Comparison of ENCODE assay signal across 16 mouse cellular contexts in the genomic region with DNA sequence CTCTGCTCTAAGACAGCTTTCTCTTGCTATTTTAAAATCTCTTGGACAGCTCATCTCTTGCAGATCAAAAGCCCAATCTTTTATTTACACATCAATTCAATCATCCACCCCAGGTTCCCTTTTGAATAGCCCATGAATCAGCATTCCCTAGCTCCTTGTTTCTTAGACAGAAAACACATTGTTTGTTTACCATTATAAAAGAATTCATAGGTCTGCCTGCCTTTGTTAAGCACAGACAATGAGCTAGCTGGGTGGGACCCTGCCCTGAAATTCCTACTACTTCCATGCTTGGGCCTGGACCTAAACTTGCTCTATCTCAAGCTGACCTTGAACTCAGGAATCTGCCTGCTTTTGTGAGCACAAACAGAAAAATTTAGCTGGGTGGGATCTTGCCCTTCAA.
DNase-seq lines count a peak whose midpoint lies in the region.
"Had no signal": no experiment of that assay in that cellular context is flagged by ENCODE, and none has a peak within 500 bp of the region (broad histone marks: within the 10 kb centered on the region; RNA-seq: fewer than 3 reads in every experiment).

No protein-coding gene starts in this region.

- DNase-seq in ES-CJ7 (ENCODE audit: low read depth, low spot score) (peak; percentile 96), R1 (ENCODE audit: low read depth, low spot score) (peak; percentile 98), ZHBTc4 (ENCODE audit: low read depth, low spot score) (peak; percentile 94)
- no peak for DNase-seq in yolk sac, embryonic 10.5 days (ENCODE audit: low spot score)
- no peak for DNase-seq in retina, embryonic 14.5 days (ENCODE audit: low spot score)
- no peak for DNase-seq in spleen, postnatal 4 days (ENCODE audit: low spot score in 2 of 2)
- DNase-seq: adrenal gland, adult 2 months; adrenal gland, postnatal 10 days; adrenal gland, postnatal 25 days; cerebellum, adult 11 months; cerebellum, adult 18-20 months; cerebellum, adult 8-10 months; cerebellum, adult 9-11 months; cerebellum, postnatal 14 days; cerebellum, postnatal 36 days; embryo, embryonic 11 days had no signal

Comparison
In these comparisons a context has a peak if more than half of its experiments do, and no peak if none do; other contexts are left out.
1. DNase-seq: peak in ES-CJ7 (single experiment), R1 (single experiment) and ZHBTc4 (single experiment); none in yolk sac, embryonic 10.5 days (single experiment), retina, embryonic 14.5 days (single experiment) and spleen, postnatal 4 days (0 of 2).